Mouse (Mus musculus) splenic B cell, adult 2 months (primary cell): Measurements from ENCODE around the gene Cstf1.

Experiments
- DNase-seq: peaks from one replicate; pipeline ENCODE4 v3.0.0-alpha.2; 2011; ENCODE audit warnings: low read depth, low spot score
- H3K27me3 ChIP-seq: 2 replicates; pipeline ENCODE4 v1.6.1; 2012; ENCODE audit warnings: mild to moderate bottlenecking, low read length, moderate library complexity, mixed read lengths; ENCODE audit not compliant: control insufficient read depth, poor library complexity, insufficient read depth, severe bottlenecking
- H3K36me3 ChIP-seq: 2 replicates; pipeline ENCODE4 v1.6.1; 2012; ENCODE audit warnings: mild to moderate bottlenecking, low read length, moderate library complexity, mixed read lengths; ENCODE audit not compliant: control insufficient read depth, poor library complexity, insufficient read depth, severe bottlenecking

The Cstf1 gene

GRCm38 (mm10) chr2:172416218-172416617 lies 45.7 kb downstream of the Cstf1 start:
- Histone ChIP-seq H3K36me3 (no peaks in the 10 kb centered on the region), H3K27me3 (no peaks in the 10 kb centered on the region)
- DNase-seq, result no peak

GRCm38 (mm10) chr2:172416876-172417275 lies 46.4 kb downstream of the Cstf1 start:
- Histone ChIP-seq H3K36me3 (no peaks in the 10 kb centered on the region), H3K27me3 (no peaks in the 10 kb centered on the region)
- DNase-seq, result no peak

GRCm38 (mm10) chr2:172418208-172418607 lies 47.7 kb downstream of the Cstf1 start:
- H3K27me3 ChIP-seq, result no peaks in the 10 kb centered on the region
- no peak for DNase-seq
- no peaks in the 10 kb centered on the region for H3K36me3 ChIP-seq

GRCm38 (mm10) chr2:172430609-172431008 lies 60.1 kb downstream of the Cstf1 start:
- H3K36me3 ChIP-seq, result no peaks in the 10 kb centered on the region
- no peak for DNase-seq
- H3K27me3 ChIP-seq, result no peaks in the 10 kb centered on the region
